Comparison of ENCODE assay signal across 9 mouse cellular contexts in genomic region chr16:77421591-77422024, GRCm38 (mm10).
DNase-seq lines count a peak whose midpoint lies in the region; ATAC-seq lines count a peak whose summit lies in the region.
"Had no signal": no experiment of that assay in that cellular context is flagged by ENCODE, and none has a peak within 500 bp of the region (broad histone marks: within the 10 kb centered on the region; RNA-seq: fewer than 3 reads in every experiment).

No protein-coding gene starts in this region.

- peak; percentile 90 for DNase-seq in heart, adult 11 months
- DNase-seq in hindbrain, embryonic 14.5 days (ENCODE audit: low spot score): peak; percentile 77
- DNase-seq in left cerebral cortex, postnatal 14 days (ENCODE audit: low spot score in 2 of 2): peak; percentile 48 to 55
- no peak for DNase-seq in B cell, adult 2 months
- DNase-seq in Muller cell, postnatal 12 days (ENCODE audit: inconsistent ontology term): no peak

- H3K27me3 ChIP-seq in heart, embryonic 12.5 days (replicated peaks): no peaks in the 10 kb centered on the region
- no peaks in the 10 kb centered on the region for H3K27me3 ChIP-seq in embryonic facial prominence, embryonic 12.5 days
- H3K27me3 ChIP-seq in hindbrain, embryonic 14.5 days (ENCODE audit: control insufficient read depth, insufficient read depth, low read length): no peaks in the 10 kb centered on the region
- H3K27me3 ChIP-seq in neural tube, embryonic 13.5 days: no peaks in the 10 kb centered on the region

- WGBS in heart, embryonic 12.5 days: 52% methylated on average over 10 of the region's 10 CpGs
- 4% methylated on average over 10 of the region's 10 CpGs for WGBS in embryonic facial prominence, embryonic 12.5 days
- WGBS in hindbrain, embryonic 14.5 days: 2% methylated on average over 10 of the region's 10 CpGs
- 3% methylated on average over 10 of the region's 10 CpGs for WGBS in neural tube, embryonic 13.5 days

- H3K4me1 ChIP-seq in heart, embryonic 12.5 days (replicated peaks): peaks cover 12% of the 10 kb centered on the region; the same call in 1 of the 2 replicates
- H3K4me1 ChIP-seq in embryonic facial prominence, embryonic 12.5 days: peaks cover 36% of the 10 kb centered on the region
- H3K4me1 ChIP-seq in hindbrain, embryonic 14.5 days (replicated peaks; ENCODE audit: control insufficient read depth, insufficient read depth, low read length): peaks cover 11% of the 10 kb centered on the region
- peaks cover 22% of the 10 kb centered on the region for H3K4me1 ChIP-seq in neural tube, embryonic 13.5 days (replicated peaks)

- intact Hi-C loops in left cerebral cortex, postnatal 14 days (cut with DNase I): loop anchor here (2.0 kb wide), 3 partner anchors 79 to 221 kb away; no protein-coding TSS in a partner anchor

- no peak overlapping the region for H3K9ac ChIP-seq in heart, embryonic 12.5 days
- peak overlapping the region; percentile 19; the same call in 1 of the 2 replicates for H3K9ac ChIP-seq in embryonic facial prominence, embryonic 12.5 days
- peak overlapping the region; percentile 99 for H3K9ac ChIP-seq in hindbrain, embryonic 14.5 days
- peak overlapping the region; percentile 95 for H3K9ac ChIP-seq in neural tube, embryonic 13.5 days

- H3K9me3 ChIP-seq in heart, embryonic 12.5 days (replicated peaks): no peaks in the 10 kb centered on the region
- no peaks in the 10 kb centered on the region for H3K9me3 ChIP-seq in embryonic facial prominence, embryonic 12.5 days
- no peaks in the 10 kb centered on the region for H3K9me3 ChIP-seq in hindbrain, embryonic 14.5 days (ENCODE audit: control insufficient read depth, low read length)
- H3K9me3 ChIP-seq in neural tube, embryonic 13.5 days: no peaks in the 10 kb centered on the region

- no peak overlapping the region for H3K27ac ChIP-seq in heart, embryonic 12.5 days (ENCODE audit: poor library complexity, severe bottlenecking)
- H3K27ac ChIP-seq in embryonic facial prominence, embryonic 12.5 days: peak overlapping the region; percentile 92
- H3K27ac ChIP-seq in hindbrain, embryonic 14.5 days: peak overlapping the region; percentile 100
- H3K27ac ChIP-seq in neural tube, embryonic 13.5 days (replicated peaks): peak overlapping the region; percentile 98

- no peaks in the 10 kb centered on the region for H3K36me3 ChIP-seq in heart, embryonic 12.5 days
- H3K36me3 ChIP-seq in embryonic facial prominence, embryonic 12.5 days: no peaks in the 10 kb centered on the region
- no peaks in the 10 kb centered on the region for H3K36me3 ChIP-seq in hindbrain, embryonic 14.5 days (replicated peaks; ENCODE audit: control insufficient read depth, insufficient read depth)
- no peaks in the 10 kb centered on the region for H3K36me3 ChIP-seq in neural tube, embryonic 13.5 days

- no peak overlapping the region for H3K4me2 ChIP-seq in heart, embryonic 12.5 days
- H3K4me2 ChIP-seq in embryonic facial prominence, embryonic 12.5 days (replicated peaks): peak overlapping the region; percentile 53
- peak overlapping the region; percentile 86 for H3K4me2 ChIP-seq in hindbrain, embryonic 14.5 days (replicated peaks)
- H3K4me2 ChIP-seq in neural tube, embryonic 13.5 days: peak overlapping the region; percentile 63

- H3K4me3 ChIP-seq in heart, embryonic 12.5 days: no peak overlapping the region
- H3K4me3 ChIP-seq in embryonic facial prominence, embryonic 12.5 days: peak overlapping the region; percentile 21
- H3K4me3 ChIP-seq in hindbrain, embryonic 14.5 days (replicated peaks; ENCODE audit: low read length): peak overlapping the region; percentile 55
- peak overlapping the region; percentile 57 for H3K4me3 ChIP-seq in neural tube, embryonic 13.5 days
- H3K4me3 ChIP-seq: erythroblast, embryonic 14.5 days had no signal

- ATAC-seq in heart, embryonic 12.5 days (ENCODE audit: insufficient number of reproducible peaks, low FRiP score): no peak
- ATAC-seq in embryonic facial prominence, embryonic 12.5 days (ENCODE audit: insufficient number of reproducible peaks, insufficient read depth, low FRiP score, low TSS enrichment): peak; percentile 96
- ATAC-seq in hindbrain, embryonic 14.5 days (ENCODE audit: low FRiP score): peak; percentile 93
- peak; percentile 94 for ATAC-seq in neural tube, embryonic 13.5 days (ENCODE audit: low read depth)

Comparison
In these comparisons a context has a peak if more than half of its experiments do, and no peak if none do; other contexts are left out.
1. DNase-seq: peak in heart, adult 11 months (single experiment), hindbrain, embryonic 14.5 days (single experiment) and left cerebral cortex, postnatal 14 days (2 of 2); none in B cell, adult 2 months (0 of 2) and Muller cell, postnatal 12 days (single experiment).